Mouse (Mus musculus) urinary bladder, adult 2 months (tissue): ENCODE data around the gene Asah2. TPM values are rescaled to one million over a fixed set of nuclear protein-coding genes. Genes with fewer than 3 reads are reported as not detected.
"Not testable (repeated sequence)": the region's sequence is repeated elsewhere in the genome, so short reads cannot be mapped to it uniquely, and the experiment has no call there.

ENCODE experiments used
- DNase-seq: peaks from one replicate; pipeline ENCODE4 v3.0.0; 2022; ENCODE audit warnings: low spot score
- polyA plus RNA-seq: library from polyadenylated mRNA; depleted of rRNA; stranded (reverse); fragments of >200 nt; gene quantifications from 2 replicates; pipeline ENCODE4 v1.2.3, GENCODE M21; 2012

Asah2 gene
- polyA plus RNA-seq, 1 experiment = 11.0 TPM

GRCm38 (mm10) chr19:32102294-32102975, 5.6 kb downstream of the Asah2 start:
- DNase-seq = no peak

GRCm38 (mm10) chr19:32098582-32098981, 9.4 kb downstream of the Asah2 start:
- no peak for DNase-seq

GRCm38 (mm10) chr19:32092358-32092757, 15.7 kb downstream of the Asah2 start:
- no peak for DNase-seq

- DNase-seq = no peak
Observed at GRCm38 (mm10) chr19:32090804-32091203, 17.2 kb downstream of the Asah2 start.

- DNase-seq = no peak
Observed at GRCm38 (mm10) chr19:32088570-32088969, 19.4 kb downstream of the Asah2 start.

- DNase-seq = no peak
Observed at GRCm38 (mm10) chr19:32087736-32088470, 20.1 kb downstream of the Asah2 start.

GRCm38 (mm10) chr19:32084813-32085212, 23.2 kb downstream of the Asah2 start:
- DNase-seq = not testable (repeated sequence)

- no peak for DNase-seq
Observed at GRCm38 (mm10) chr19:32070340-32070739, 37.7 kb downstream of the Asah2 start.

- DNase-seq = no peak
Observed at GRCm38 (mm10) chr19:32069598-32069997, 38.4 kb downstream of the Asah2 start.

GRCm38 (mm10) chr19:32067669-32068068, 40.3 kb downstream of the Asah2 start:
- DNase-seq = no peak

- DNase-seq = no peak
Observed at GRCm38 (mm10) chr19:32061294-32061693, 46.7 kb downstream of the Asah2 start.

- DNase-seq = no peak
Observed at GRCm38 (mm10) chr19:32056252-32056651, 51.8 kb downstream of the Asah2 start.

- no peak for DNase-seq
Observed at GRCm38 (mm10) chr19:32055725-32056124, 52.3 kb downstream of the Asah2 start.

- no peak for DNase-seq
Observed at GRCm38 (mm10) chr19:32051251-32051650, 56.8 kb downstream of the Asah2 start.

GRCm38 (mm10) chr19:32032881-32033280, 75.1 kb downstream of the Asah2 start:
- no peak for DNase-seq

GRCm38 (mm10) chr19:32030430-32030829, 77.6 kb downstream of the Asah2 start:
- no peak for DNase-seq

GRCm38 (mm10) chr19:32025443-32025842, 82.6 kb downstream of the Asah2 start:
- no peak for DNase-seq

- DNase-seq = no peak
Observed at GRCm38 (mm10) chr19:32019722-32020121, 88.3 kb downstream of the Asah2 start.

- DNase-seq = no peak
Observed at GRCm38 (mm10) chr19:32018585-32018984, 89.4 kb downstream of the Asah2 start.

GRCm38 (mm10) chr19:32018053-32018452, 90.0 kb downstream of the Asah2 start:
- no peak for DNase-seq

GRCm38 (mm10) chr19:32002623-32003022, 105.4 kb downstream of the Asah2 start:
- DNase-seq = no peak

- no peak for DNase-seq
Observed at GRCm38 (mm10) chr19:31996916-31997315, 111.1 kb downstream of the Asah2 start.

- DNase-seq = no peak
Observed at GRCm38 (mm10) chr19:31991057-31991456, 117.0 kb downstream of the Asah2 start.
